Mouse (Mus musculus): ENCODE data around the gene Ppib.

- TF ChIP-seq POLR2A (IDR thresholded peaks at IDR 0.05; ENCODE audit: insufficient read depth, low read depth, low read length): no peak
- no peak for TF ChIP-seq CTCF (IDR thresholded peaks at IDR 0.05)
Observed at GRCm38 (mm10) chr9:66051493-66051892, 8.5 kb upstream of the Ppib start.
